Mouse (Mus musculus): Measurements from ENCODE around the gene Ntf3.

GRCm38 (mm10) chr6:126140961-126141360, 25.7 kb downstream of the Ntf3 start:
- TF ChIP-seq CTCF (IDR thresholded peaks at IDR 0.05; ENCODE audit: borderline replicate concordance, insufficient read depth, low read depth, low read length) (no peak), POLR2A (IDR thresholded peaks at IDR 0.05; ENCODE audit: borderline replicate concordance, insufficient read depth, low read length) (no peak)
